Mouse (Mus musculus) megakaryocyte, embryonic 14.5 days (primary cell): ENCODE results near the gene Ccser1. TPM values are rescaled to one million over a fixed set of nuclear protein-coding genes. Genes with fewer than 3 reads are reported as not detected.
A peak's percentile ranks its signal among the peaks of the same experiment; 100 is the strongest.

Experiments used
- H3K27me3 ChIP-seq: replicated peaks from 2 replicates; pipeline ENCODE3; 2012; ENCODE audit warnings: inconsistent platforms
- H3K36me3 ChIP-seq: replicated peaks from 2 replicates; pipeline ENCODE3; 2012; ENCODE audit warnings: low read length, inconsistent platforms, mixed read lengths
- H3K4me1 ChIP-seq: 2 replicates; pipeline ENCODE4 v1.6.1; 2012; ENCODE audit warnings: inconsistent platforms
- H3K4me3 ChIP-seq: replicated peaks from 2 replicates; pipeline ENCODE3; 2012; ENCODE audit warnings: moderate library complexity, mild to moderate bottlenecking, inconsistent platforms
- H3K9me3 ChIP-seq: 2 replicates; pipeline ENCODE4 v1.6.1; 2012; ENCODE audit warnings: inconsistent platforms
- FLI1 ChIP-seq: IDR thresholded peaks from 2 replicates; pipeline ENCODE4 v1.6.1; 2012; ENCODE audit warnings: low read length, inconsistent platforms, mixed read lengths
- GATA1 ChIP-seq: IDR thresholded peaks from 3 replicates; pipeline ENCODE4 v1.6.1; 2012; ENCODE audit warnings: mixed read lengths, low read length, inconsistent platforms, borderline replicate concordance
- polyA plus RNA-seq: library from polyadenylated mRNA; stranded (reverse); fragments of >175 nt; gene quantifications from 2 replicates; pipeline ENCODE4 v1.2.3, GENCODE M21; 2012; ENCODE audit warnings: low replicate concordance; ENCODE audit not compliant: insufficient read depth

The Ccser1 gene
- 0.15 TPM in 1 of 2 replicates, not detected in the other for polyA plus RNA-seq

GRCm38 (mm10) chr6:61179949-61180755 lies at the start of gene Ccser1:
Gene Ccser1, plus strand, starts transcription at chr6:61180324.
- Histone ChIP-seq H3K9me3 (no peaks in the 10 kb centered on the region), H3K36me3 (no peaks in the 10 kb centered on the region), H3K4me3 (peak within 1 kb of the TSS; percentile 95), H3K4me1 (peaks cover 23% of the 10 kb centered on the region), H3K27me3 (peaks cover 34% of the 10 kb centered on the region)
- no peak for TF ChIP-seq GATA1
- TF ChIP-seq FLI1 = no peak

- Histone ChIP-seq H3K4me3 (no peak overlapping the region), H3K27me3 (no peaks in the 10 kb centered on the region), H3K4me1 (no peaks in the 10 kb centered on the region), H3K9me3 (no peaks in the 10 kb centered on the region), H3K36me3 (no peaks in the 10 kb centered on the region)
- TF ChIP-seq FLI1 (no peak), GATA1 (no peak)
Observed at GRCm38 (mm10) chr6:61136436-61136835, 43.7 kb upstream of the Ccser1 start.

GRCm38 (mm10) chr6:61143031-61143430 lies 37.1 kb upstream of the Ccser1 start:
- TF ChIP-seq GATA1 (no peak), FLI1 (no peak)
- Histone ChIP-seq H3K4me1 (no peaks in the 10 kb centered on the region), H3K27me3 (no peaks in the 10 kb centered on the region), H3K9me3 (no peaks in the 10 kb centered on the region; the same call in 1 of the 2 replicates), H3K36me3 (no peaks in the 10 kb centered on the region), H3K4me3 (no peak overlapping the region)

- TF ChIP-seq GATA1 (no peak), FLI1 (no peak)
Observed at GRCm38 (mm10) chr6:61152924-61153323, 27.2 kb upstream of the Ccser1 start.

GRCm38 (mm10) chr6:61154654-61155053 lies 25.5 kb upstream of the Ccser1 start:
- Histone ChIP-seq H3K27me3 (no peaks in the 10 kb centered on the region), H3K4me3 (no peak overlapping the region), H3K36me3 (no peaks in the 10 kb centered on the region), H3K4me1 (no peaks in the 10 kb centered on the region), H3K9me3 (no peaks in the 10 kb centered on the region)
- TF ChIP-seq GATA1 (no peak), FLI1 (no peak)

More at GRCm38 (mm10) chr6:61152924-61153323, 27.2 kb upstream of the Ccser1 start:
- no peaks in the 10 kb centered on the region for H3K4me1 ChIP-seq
- no peaks in the 10 kb centered on the region for H3K36me3 ChIP-seq
- no peaks in the 10 kb centered on the region for H3K9me3 ChIP-seq
- H3K27me3 ChIP-seq = no peaks in the 10 kb centered on the region
- H3K4me3 ChIP-seq = no peak overlapping the region

GRCm38 (mm10) chr6:61155059-61155629 lies 25.0 kb upstream of the Ccser1 start:
- TF ChIP-seq FLI1 (no peak), GATA1 (no peak)
- Histone ChIP-seq H3K36me3 (no peaks in the 10 kb centered on the region), H3K4me3 (no peak overlapping the region), H3K27me3 (no peaks in the 10 kb centered on the region), H3K9me3 (no peaks in the 10 kb centered on the region), H3K4me1 (no peaks in the 10 kb centered on the region)

GRCm38 (mm10) chr6:61155718-61156117 lies 24.4 kb upstream of the Ccser1 start:
- no peaks in the 10 kb centered on the region for H3K4me1 ChIP-seq
- TF ChIP-seq GATA1 (no peak), FLI1 (no peak)
- H3K4me3 ChIP-seq = no peak overlapping the region
- no peaks in the 10 kb centered on the region for H3K9me3 ChIP-seq
- no peaks in the 10 kb centered on the region for H3K27me3 ChIP-seq
- H3K36me3 ChIP-seq = no peaks in the 10 kb centered on the region

- no peaks in the 10 kb centered on the region for H3K27me3 ChIP-seq
- no peak overlapping the region for H3K4me3 ChIP-seq
- H3K4me1 ChIP-seq = peaks cover 5% of the 10 kb centered on the region; the same call in 1 of the 2 replicates
- no peaks in the 10 kb centered on the region for H3K36me3 ChIP-seq
- no peaks in the 10 kb centered on the region for H3K9me3 ChIP-seq
- TF ChIP-seq GATA1 = no peak
- TF ChIP-seq FLI1 = no peak
Observed at GRCm38 (mm10) chr6:61162117-61162516, 18.0 kb upstream of the Ccser1 start.

- Histone ChIP-seq H3K4me1 (peaks cover 4% of the 10 kb centered on the region; the same call in 1 of the 2 replicates), H3K27me3 (no peaks in the 10 kb centered on the region), H3K4me3 (no peak overlapping the region), H3K36me3 (no peaks in the 10 kb centered on the region), H3K9me3 (no peaks in the 10 kb centered on the region)
- no peak for TF ChIP-seq GATA1
- no peak for TF ChIP-seq FLI1
Observed at GRCm38 (mm10) chr6:61166891-61167290, 13.2 kb upstream of the Ccser1 start.

GRCm38 (mm10) chr6:61176126-61176525 lies 4.0 kb upstream of the Ccser1 start:
- Histone ChIP-seq H3K27me3 (peaks cover 35% of the 10 kb centered on the region), H3K9me3 (no peaks in the 10 kb centered on the region), H3K4me3 (no peak overlapping the region), H3K36me3 (no peaks in the 10 kb centered on the region), H3K4me1 (peaks cover 12% of the 10 kb centered on the region)
- TF ChIP-seq FLI1 = no peak
- no peak for TF ChIP-seq GATA1
